Mouse (Mus musculus): Measurements from ENCODE around the gene Kat2a.

The Kat2a gene

DNA sequence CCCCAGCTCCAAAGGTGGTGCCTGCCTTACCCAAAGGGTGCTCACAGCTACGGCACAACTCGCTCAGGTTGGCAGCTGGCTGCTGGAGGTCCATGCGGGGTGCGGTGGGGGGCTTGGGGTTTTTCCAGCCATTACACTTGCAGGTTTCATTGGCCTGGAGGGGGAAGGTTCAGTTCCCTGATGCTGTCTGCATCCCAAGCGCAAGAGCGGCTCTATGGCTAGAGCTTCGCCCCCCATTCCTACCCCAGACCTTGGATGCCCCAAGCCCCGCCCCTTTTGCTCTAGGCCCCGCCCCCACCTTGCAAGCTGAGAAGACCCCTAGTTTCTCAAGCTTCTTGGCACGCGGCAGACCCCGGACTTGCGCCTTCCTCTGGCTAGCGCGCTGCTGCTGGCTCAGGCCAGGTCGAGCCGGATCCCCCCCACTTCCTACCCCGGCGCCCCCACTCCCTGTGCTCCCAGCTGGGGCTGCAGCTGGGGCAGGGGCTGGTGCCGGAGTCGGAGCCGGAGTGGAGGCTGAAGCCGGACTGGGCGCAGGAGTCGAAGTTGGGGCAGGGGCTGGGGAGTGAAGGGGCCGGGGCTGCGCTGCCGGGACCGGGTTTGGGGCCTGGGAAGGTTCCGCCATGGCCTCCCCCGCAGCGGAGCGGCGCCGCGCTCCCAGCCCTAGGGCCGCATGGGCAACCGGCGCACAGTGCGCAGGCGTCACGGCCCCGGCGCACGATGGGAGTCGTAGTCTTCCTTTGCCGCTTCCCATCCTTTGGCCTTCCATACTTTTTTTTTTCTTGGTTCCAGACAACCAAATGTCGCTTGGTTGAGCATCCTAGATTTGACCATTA, at the start of gene Kat2a:
TSS of gene Kat2a (minus strand) at position 683 of the 833 bp plus-strand sequence.
- DNase-seq (ENCODE audit: low spot score in 2 of 2), result peak; percentile 77 to 80

- peak; percentile 72 to 76 for DNase-seq (ENCODE audit: low spot score in 2 of 2)
These were observed 49.3 kb upstream of the Kat2a start for GRCm38 (mm10) chr11:100761547-100762045.

- DNase-seq (ENCODE audit: low spot score in 2 of 2), result peak; percentile 82 to 83
These were observed 47.5 kb upstream of the Kat2a start, which contains the start of gene Kcnh4 for GRCm38 (mm10) chr11:100759611-100760233. TSS of gene Kcnh4 (minus strand) at chr11:100759942.

- DNase-seq (ENCODE audit: low spot score in 2 of 2), result no peak
These were observed 46.7 kb upstream of the Kat2a start for GRCm38 (mm10) chr11:100758707-100759610.

GRCm38 (mm10) chr11:100757566-100757965, 45.3 kb upstream of the Kat2a start:
- peak; percentile 45 to 52 for DNase-seq (ENCODE audit: low spot score in 2 of 2)

GRCm38 (mm10) chr11:100756476-100756875, 44.2 kb upstream of the Kat2a start:
- DNase-seq (ENCODE audit: low spot score in 2 of 2), result no peak

- DNase-seq (ENCODE audit: low spot score in 2 of 2), result no peak
These were observed 42.4 kb upstream of the Kat2a start for GRCm38 (mm10) chr11:100754693-100755057.

- DNase-seq (ENCODE audit: low spot score in 2 of 2), result no peak
These were observed 41.9 kb upstream of the Kat2a start for GRCm38 (mm10) chr11:100754021-100754692.

GRCm38 (mm10) chr11:100752294-100752693, 40.0 kb upstream of the Kat2a start:
- no peak for DNase-seq (ENCODE audit: low spot score in 2 of 2)

- DNase-seq (ENCODE audit: low spot score in 2 of 2), result no peak
These were observed 37.9 kb upstream of the Kat2a start for GRCm38 (mm10) chr11:100750127-100750526.

- DNase-seq (ENCODE audit: low spot score in 2 of 2), result no peak
These were observed 37.2 kb upstream of the Kat2a start for GRCm38 (mm10) chr11:100749469-100749868.

DNA sequence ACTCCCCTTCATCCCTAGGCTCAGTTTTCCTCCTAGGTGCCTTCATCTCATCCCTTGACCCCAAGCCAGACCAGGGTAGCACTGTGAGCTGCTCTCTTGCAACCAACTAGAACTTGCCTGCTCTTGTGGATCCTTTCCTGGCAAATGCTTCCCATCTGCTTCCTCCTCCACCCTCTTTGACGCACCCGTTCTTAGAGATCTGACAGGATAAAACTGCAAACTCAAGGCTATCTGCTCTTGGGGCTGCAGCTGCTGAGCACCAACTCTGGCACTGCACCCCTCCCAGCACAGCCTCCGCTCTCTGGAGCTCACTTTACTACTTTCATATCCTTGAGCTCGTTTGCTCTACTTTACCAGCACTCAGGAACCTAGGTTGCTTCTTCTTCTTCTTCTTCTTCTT, 36.4 kb upstream of the Kat2a start:
- DNase-seq (ENCODE audit: low spot score in 2 of 2), result no peak

GRCm38 (mm10) chr11:100747114-100747513, 34.8 kb upstream of the Kat2a start:
- DNase-seq (ENCODE audit: low spot score in 2 of 2), result no peak

GRCm38 (mm10) chr11:100746546-100746945, 34.3 kb upstream of the Kat2a start:
- no peak for DNase-seq (ENCODE audit: low spot score in 2 of 2)

DNA sequence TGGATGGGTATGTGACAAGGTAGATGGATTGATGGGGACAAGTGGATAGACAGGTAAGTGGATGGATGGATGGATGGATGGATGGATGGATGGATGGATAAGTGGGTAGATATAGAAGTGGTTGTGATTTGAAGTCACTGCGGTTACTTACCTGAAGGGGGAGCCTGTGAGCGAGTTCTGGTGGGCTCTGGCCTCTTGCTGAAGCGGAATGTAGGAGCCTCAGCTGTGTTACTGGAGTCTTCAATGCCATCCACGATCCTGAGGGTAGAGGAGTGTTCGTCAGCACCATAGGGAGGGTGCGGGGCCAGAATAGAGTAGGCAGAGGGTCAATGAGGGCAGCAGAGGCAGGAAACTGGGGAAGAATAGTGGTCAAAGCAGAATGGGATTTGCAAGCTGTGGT, 32.8 kb upstream of the Kat2a start:
- peak; percentile 39 to 56 for DNase-seq (ENCODE audit: low spot score in 2 of 2)

DNA sequence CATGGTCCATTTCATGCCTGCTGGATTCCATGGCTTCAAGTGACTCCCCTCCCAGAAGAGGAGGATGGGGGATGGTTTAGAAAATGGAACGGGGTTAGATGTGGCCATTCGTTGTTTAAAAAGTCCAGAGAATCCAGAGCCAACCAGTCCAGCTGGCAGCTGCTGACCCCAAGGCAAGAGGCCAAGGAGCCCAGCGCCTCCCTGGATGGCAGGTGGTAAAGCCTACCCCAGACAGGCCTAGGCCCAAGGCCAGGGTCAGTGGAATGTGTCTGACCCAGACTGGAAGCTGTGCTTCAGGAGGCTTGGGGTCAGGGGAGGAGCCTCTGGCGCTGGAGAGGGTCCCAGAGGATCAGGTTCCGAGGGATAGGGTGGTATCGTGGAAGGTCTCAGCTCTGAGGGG, 29.1 kb upstream of the Kat2a start:
- DNase-seq (ENCODE audit: low spot score in 2 of 2), result no peak

- no peak for DNase-seq (ENCODE audit: low spot score in 2 of 2)
These were observed 26.5 kb upstream of the Kat2a start for GRCm38 (mm10) chr11:100738749-100739148.

GRCm38 (mm10) chr11:100738066-100738604, 25.9 kb upstream of the Kat2a start, which contains the start of gene Rab5c:
TSS of gene Rab5c (minus strand) at chr11:100738215.
- peak; percentile 99 to 100 for DNase-seq (ENCODE audit: low spot score in 2 of 2)

- DNase-seq (ENCODE audit: low spot score in 2 of 2), result peak; percentile 44 to 55
These were observed 25.0 kb upstream of the Kat2a start for GRCm38 (mm10) chr11:100737105-100737733.

DNA sequence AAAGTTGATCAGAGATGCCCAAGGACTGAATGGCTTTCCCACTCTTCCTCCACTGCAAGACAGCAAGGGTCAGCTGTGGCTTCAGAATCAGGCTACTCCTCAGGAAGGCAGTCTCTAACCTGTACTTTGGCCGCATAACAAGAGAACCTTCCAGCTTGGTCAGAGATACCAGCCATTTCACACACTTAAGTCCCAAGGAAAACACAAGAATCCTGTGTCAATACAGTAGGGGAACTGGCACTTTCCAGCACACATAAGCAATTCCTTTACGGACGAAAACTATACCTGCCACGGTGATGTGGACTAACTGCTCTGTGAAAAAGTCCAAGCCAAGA, 24.4 kb upstream of the Kat2a start:
- DNase-seq (ENCODE audit: low spot score in 2 of 2), result no peak

Measured in spleen, postnatal 36 days (tissue).